Mouse (Mus musculus): ENCODE measurements at regions not wholly inside any gene's neighbourhood (a gene's known extent, or its start where the extent isn't known, plus 50 kb on each side); places are given as distances from the start of the nearest gene placed in this dataset.
"Not testable (repeated sequence)": the region's sequence is repeated elsewhere in the genome, so short reads cannot be mapped to it uniquely, and the experiment has no call there.

DNA sequence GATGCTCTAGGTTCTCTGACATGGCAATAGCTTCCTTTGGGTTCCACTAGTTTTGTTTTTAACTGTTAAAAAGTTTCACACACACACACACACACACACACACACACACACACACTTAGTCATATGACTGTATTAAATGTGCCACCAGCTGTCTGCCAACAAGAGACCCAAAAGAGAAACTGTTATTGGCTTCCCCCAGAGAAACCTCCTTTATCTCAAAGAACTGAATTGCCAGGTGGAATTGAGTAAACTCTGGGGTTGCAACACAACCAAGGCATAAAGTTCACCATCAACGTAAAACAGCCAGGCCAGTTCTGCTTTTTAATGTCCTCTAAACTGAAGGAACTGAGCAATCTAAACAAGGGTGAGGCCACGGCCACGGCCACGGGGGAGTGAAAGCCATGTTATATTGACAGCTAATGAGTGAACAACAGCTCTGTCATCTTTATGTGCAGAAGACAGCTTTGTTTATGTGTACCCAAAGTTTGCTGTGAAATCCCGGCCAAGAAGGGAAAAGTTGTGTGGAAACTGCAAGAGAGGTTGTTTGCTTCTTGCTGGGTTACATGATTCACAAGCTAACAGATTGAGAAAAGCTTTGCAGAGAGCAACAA is 69.3 kb downstream of the Btg1 start:
- DNase-seq (ENCODE audit: low read depth, low spot score): no peak

DNA sequence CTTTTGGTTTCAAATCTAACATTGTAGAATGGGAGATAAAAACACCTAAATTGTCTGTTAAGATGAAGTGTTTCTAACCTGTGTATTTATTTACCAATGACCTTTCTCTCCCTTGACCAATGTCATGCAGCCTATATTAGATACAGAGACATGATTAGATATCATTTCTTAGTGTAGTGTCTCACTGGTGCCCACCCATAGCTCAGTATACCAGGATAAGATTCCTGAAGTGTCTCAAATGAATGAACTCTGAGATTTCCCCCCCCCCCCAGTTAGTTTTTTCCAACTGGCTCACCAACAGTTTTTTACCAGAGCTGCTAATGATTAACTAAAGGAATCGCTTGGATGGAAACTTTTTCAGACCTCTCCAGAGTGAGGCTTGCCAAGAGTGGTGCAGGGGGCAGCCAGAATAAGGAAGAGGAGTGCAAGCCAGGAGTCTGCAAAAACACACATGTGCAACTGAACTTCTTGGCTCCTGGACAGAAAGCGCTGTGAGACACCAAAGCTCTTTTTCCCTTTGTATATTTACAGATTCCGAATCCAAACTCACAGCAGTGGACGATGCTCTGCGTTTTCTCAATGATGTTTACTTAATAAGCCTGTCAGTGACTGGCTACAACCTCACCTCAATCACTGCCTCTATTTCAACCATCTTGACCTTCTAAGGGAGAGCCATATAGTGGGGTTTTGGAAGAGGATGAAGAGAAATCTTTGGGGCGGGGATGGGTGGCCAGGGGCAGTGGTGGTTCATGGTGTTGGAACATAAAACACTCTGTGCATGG is 70.0 kb downstream of the Btg1 start:
- peak; percentile 31 for DNase-seq (ENCODE audit: low read depth, low spot score)

DNA sequence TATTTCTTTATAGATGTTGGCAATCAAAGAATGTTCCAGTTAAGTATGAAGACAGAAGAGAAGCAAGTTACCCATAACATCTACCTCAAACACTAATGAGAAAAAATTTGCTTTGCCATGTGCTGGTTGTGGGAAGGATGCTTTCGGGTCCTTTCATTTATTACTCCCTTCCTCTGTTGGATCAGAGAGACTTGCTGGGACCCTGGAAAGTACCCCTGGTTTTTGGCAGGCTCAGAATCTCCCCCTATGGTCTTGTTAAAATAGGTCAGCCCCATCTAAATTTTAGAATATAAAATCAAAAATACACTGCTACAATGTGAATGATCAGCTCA is 70.6 kb downstream of the Btg1 start:
- DNase-seq (ENCODE audit: low read depth, low spot score): no peak

DNA sequence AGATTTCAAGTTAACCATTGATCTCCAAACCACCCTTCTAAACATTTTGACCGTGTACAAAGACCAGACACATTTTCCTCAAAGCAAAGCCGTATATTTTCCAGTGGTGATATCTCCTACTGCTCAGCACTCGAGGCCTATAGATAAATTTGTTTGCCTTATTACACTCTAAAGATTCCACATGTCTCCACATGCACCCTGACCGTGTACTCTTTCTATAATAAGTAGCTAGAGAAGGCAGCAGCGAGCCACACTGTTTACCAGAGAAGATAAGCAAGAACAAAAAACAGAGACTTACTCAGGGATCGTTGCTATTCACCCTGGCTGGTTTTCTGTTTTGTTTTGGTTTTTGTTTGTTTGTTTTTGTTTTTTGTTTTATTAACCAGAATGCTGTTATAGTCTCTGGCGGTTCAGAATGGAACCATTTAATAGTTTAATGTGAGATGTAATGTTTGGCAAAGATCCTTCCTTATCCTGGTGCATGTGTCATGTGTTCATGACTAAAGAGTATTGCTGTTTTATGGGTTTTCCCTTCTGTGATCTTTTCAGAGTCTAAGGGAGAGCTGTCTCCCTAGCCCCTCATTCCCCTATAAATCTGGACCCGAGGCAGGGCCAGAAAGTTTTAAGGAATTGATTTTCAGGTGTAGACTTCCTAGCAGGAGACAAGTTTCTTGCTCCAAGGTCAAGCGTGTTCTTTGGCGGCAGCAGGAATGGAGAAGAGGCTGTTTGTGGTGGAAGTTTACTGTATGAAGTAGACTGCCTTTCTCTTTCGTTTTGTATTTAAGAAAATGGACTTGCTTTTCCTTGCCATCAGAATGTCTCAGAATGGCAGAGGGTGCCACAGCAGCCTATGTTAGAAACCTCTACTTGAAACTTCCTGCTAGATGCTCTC is 73.4 kb downstream of the Btg1 start:
- no peak for DNase-seq (ENCODE audit: low read depth, low spot score)

DNA sequence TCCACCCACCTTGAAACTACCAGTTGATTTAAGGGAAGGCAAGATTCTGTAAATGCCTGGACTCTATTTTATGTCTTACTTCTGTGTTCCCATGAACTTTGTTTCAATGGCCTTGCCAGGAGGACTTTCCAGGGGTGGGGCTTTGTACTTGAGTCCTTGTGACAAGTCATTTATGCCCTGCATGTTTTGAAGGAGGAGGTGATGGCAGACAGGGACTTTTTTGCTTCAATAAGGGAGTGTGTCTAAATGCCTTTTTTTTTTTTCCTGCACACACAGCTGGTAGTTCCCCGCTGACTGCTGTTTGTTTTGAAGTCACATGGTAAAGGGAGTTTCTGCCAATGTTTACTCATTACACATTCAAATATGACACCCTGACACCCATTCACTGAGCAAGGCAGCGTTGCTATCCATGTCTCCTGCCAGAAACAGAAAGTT is 74.1 kb downstream of the Btg1 start:
- peak; percentile 50 for DNase-seq (ENCODE audit: low read depth, low spot score)

DNA sequence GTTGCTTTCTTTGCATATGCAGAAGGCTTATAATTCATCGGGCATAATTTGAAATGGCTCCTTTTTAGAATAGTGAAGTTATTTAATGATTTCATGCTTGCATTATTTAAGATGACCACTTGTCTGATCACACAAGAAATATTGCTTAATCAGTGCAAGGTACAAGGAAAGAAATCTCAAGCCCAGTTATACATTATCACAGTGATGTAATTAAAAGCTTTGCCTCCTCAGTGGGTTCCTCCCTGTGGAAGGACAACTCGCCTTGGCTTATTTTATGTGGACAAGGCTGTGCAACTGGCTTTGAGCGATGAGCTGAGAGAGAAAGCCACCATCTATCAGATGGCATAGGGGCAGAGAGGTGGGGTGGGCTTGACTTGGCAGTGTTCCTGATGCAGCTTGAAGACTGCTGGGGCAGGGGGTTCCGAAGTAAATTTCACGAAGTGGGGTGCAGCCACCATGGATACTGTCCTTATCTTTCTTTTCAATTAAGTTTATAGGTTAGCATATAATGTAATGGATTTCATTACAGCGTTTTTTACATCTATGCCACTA is 74.6 kb downstream of the Btg1 start:
- DNase-seq (ENCODE audit: low read depth, low spot score): no peak

DNA sequence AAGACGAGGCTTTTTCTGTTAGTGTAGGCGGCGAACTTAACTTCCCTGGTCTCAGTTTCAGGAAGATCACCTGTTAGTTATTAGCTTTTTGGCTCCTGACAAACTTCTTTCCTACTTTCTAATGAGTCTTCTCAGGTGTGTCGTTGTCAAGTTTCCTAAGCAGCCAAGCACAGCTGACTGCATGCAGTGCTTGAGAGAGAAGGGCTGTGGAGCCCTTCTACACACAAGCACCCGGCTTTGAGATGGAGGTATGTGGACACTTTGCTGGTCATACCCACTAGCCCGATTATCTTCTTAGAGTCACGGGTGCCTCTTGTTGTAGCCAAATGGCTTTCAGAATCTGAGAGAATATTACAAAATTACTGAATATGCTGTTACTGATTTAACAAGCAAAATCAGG is 76.0 kb downstream of the Btg1 start:
- DNase-seq (ENCODE audit: low read depth, low spot score): no peak

DNA sequence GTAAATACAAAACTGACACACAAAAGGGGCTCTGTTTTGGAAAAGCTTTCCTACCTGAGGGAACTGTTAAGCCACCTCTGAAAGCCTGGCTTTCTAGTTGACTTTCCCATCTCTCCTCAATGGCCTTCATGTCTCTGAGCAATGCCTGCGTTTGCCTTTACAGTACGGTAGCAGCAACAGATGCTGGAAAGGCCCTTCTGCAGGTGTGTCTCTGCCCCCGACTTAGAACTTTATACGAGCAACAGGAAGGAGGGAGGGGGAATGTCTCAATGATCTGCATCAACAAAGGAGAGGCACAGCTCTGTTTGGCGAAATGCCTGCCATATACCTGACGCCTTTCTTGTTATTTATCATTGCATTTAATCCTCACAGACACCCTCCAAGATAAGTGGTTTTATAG is 77.0 kb downstream of the Btg1 start:
- DNase-seq (ENCODE audit: low read depth, low spot score): no peak

DNA sequence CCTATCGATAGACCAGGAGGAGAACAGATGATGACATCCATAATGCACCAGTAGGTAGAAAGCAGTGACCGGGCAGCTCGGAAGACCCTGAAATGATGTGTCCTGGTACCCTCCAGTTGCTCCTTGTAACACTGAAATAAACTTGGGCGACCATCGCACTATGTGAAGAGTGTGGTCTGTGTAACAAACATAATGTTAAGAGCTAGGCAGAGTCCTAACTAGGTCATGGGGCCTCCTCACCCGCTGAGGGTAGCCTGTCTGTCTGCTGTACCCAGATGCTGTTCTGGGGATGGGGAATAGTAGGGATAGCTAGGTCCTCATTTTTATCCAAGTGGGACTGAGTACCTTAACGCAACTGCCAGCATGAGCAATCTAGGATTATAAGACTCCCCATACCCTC is 79.8 kb downstream of the Btg1 start:
- no peak for DNase-seq (ENCODE audit: low read depth, low spot score)

DNA sequence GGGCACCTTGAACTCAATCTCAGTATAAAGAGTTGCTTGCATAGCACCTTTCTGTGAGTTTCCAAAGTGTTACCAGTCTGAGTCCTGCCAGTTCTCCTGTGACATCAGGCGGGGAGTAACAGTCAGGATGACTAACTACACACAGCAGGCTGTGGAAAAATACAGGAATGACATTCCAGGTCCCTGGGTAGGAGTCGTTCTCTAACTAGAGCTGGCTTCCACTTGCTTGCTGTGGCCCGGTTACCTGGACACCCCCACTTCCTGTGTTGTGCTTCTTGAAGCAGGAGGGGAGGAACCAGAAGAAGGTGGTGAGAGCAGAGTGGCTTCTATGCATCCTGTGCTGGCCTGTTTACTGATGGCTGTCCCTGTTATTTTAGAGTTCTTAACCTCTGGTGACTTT is 81.0 kb downstream of the Btg1 start:
- peak; percentile 75 for DNase-seq (ENCODE audit: low read depth, low spot score)

DNA sequence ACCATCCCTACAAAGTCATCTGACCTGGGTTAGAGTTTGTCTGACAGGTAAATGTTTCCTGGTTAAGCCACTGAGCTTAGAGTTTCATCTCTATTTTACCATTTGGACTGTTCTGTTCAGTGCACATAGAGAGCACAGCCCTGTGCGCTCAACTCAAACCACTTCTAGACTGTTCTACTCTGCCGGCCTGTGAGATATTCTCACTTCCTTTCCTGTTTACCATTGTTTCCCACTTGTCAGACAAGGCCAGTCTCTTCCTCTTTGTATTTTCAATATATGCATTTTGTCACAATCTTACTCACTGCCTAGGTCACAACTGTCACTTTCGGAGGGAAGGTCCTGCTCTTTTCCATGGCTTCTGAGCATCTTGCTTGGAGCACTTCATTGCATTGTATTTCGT is 89.8 kb downstream of the Btg1 start:
- no peak for DNase-seq (ENCODE audit: low read depth, low spot score)

DNA sequence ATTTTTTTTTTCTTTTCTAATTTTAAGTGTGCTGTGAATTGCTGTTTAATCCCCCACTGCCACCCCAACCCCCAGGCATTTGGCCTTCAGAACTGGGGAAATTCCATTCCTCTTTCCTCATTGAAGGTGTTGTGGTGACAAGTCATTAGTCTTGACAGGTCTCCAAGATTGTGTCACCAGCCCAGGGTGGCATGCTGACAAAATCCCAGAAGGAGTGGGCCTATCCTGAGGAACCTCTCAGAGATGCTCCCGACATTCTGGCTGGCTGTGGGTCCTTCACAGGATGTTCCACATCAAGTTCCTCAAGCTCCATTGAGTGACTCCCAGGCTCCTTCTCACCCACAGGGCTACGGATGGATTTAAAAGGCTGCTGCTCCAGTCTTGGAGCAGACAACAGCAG is 91.7 kb downstream of the Btg1 start:
- no peak for DNase-seq (ENCODE audit: low read depth, low spot score)

DNA sequence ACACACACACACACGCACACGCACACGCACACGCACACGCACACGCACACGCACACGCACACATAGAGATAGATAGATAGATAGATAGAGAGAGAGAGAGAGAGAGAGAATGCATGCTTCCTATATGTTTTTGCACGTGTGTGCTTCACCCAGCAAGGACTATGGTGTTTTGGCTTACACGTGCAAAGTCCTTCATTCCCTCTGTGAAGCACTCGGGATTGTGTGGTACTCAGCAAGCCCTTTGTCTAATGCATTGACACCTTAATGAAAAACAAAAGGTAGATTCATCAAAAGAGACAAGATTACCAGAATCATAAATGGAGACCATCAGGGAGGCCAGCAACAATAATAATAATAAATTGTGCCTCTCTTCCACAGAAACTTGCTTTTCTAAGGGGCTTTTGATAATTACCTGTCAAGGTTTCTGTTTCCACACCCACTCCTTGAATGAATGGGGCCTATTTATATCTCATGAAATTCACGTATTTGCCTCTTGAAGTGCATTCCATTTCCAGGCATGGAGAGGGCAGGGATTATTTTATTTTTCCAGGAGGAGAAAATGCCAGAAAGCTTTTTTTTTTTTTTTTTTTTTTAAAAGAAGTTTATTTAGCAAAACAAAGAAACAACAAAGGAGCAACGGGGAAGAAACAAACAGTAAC is 93.0 kb downstream of the Btg1 start:
- DNase-seq (ENCODE audit: low read depth, low spot score): no peak

DNA sequence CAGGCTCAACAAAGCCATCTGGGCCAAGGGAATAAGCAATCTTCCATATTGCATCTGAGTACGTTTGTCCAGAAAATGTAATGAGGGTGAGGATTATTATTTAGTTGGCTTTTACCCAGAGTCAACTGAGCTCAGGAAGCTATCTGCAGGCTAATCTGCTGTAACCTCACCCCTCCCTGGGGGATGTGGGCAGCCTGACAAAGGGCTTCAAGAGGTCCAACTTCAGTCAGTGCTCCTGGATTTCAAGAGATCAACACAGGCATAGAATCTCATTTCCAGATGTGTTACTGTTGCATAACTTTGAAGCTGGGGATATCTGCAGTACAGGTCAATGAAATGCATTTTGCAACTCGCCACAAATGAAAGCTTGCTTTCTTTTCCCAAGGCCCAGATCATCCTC is 95.2 kb downstream of the Btg1 start:
- DNase-seq (ENCODE audit: low read depth, low spot score): peak; percentile 20

DNA sequence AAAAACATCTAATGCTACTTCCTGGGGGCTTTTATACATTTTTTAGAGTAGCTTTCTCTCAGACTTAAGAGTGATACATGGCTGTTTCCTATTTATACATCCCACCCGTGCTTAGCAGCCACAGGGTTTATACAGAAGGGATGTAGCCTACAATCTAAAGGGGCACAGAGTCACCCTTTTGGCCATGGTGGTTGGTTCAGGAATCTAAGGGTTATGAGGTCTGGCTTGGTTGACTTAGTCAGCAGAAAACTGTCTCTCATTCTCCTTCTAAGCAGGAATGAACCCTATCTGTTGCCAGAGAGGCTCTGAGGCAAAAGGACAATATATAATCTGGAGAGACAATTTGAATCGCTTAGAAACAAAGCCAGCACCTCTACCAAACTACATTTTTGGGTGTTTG is 97.9 kb downstream of the Btg1 start:
- DNase-seq (ENCODE audit: low read depth, low spot score): no peak

DNA sequence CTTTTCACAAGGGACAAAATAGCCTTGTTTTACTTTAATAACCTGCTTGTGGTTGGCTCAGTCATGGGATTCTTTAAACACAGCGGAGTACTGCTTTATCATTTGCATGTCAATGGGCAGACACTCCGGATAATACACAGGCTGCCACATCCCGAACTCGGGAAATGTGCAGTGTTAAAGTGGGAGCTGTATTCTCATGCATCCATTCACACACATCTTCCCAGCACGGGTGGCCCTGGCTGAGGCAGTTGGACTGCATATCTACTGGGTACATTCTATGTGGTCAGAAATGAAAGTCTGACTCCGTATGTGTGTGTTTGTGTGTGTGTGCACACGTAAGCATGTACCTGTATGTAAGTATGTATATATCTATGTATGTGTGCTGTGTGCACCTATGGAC is 100.5 kb downstream of the Btg1 start:
- no peak for DNase-seq (ENCODE audit: low read depth, low spot score)

DNA sequence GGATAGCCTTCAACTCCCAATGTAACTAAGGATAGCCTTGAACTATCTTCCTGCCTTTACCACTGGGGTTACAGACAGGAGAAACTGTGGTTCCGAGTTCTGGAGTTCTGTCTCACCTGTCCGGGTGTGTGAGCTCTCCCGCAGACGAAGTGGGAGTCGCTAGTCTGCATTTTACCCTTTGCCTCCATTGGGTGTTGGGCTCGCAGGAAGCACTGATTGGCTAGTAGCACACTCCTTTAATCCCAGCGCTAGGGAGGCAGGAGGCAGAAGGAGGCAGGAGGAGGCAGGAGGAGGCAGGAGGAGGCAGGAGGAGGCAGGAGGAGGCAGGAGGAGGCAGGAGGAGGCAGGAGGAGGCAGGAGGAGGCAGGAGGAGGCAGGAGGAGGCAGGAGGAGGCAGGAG is 101.9 kb downstream of the Btg1 start:
- not testable (repeated sequence) for DNase-seq (ENCODE audit: low read depth, low spot score)

DNA sequence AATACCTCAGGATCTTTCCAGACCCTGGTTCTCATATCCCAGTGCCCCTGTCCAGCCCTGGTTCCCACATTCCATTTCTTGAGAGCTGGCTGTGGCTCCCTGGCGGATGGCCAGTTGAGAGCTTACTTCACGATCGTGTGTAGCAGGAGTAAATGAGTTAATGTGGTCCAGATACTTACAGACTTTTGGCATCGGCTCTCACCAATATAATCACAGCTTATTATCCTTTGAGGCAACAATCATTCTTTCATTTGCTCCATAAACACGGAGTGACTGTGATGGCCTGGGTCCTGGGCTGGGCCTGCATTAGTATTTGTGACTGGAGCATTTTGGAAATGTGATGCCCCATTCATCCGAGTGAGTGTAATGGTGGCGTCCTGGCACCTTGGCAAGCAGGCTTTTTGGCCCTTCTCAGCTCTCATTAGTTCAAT is 103.5 kb downstream of the Btg1 start:
- DNase-seq (ENCODE audit: low read depth, low spot score): no peak

DNA sequence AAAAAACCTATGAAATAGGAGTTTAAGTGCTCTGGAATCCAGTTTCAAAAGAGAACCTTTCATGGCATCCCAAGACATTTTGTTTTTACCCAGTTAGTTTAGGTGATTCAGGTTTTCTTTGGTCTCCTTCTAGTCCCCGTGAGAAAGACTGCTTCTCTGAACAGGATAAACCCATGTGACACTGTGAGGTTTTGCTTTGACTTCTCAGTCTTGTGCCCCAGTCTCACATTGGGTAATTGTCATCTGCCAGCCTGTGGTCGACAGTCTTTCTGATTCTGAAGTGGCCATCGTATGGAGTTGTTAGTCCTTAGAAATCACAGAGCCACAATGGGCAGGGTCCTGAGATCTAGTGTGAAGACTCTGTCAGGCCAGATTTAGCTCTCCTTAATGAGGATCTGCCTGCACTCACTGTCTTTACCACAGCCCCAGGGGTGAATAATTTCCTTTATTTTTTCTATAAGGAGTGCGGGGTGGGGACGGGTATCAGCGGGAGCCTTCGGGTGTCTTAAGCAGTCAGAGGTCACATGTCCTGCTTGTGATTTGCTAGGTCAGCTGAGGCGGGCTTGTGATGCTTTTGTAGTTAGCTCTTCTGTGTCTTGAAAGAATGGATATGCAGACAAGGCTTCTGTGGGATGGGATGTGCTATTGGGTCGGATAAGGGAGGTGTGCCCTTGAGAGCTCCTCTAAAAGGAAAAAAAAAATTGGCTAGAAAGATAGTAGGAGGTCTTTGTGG is 104.3 kb downstream of the Btg1 start:
- DNase-seq (ENCODE audit: low read depth, low spot score): no peak

DNA sequence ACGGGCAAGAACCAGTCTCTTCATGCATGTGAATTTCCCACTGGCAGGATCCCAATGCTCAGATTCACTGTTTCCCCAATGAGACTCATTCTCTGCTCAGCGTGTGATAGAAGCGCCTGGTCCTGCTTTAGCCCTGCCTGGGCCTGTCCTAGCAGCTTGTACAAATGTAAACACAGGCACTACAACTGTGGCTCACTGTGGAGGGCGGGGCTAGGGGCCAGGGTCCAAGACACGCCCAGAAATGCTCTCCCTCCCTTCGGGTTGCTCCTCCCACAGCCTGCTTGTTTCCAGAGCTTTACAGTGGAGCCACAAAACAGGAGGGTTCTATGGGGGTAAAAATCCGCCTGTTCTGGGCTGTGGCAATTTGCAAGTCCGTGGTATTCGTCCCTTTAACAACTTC is 105.7 kb downstream of the Btg1 start:
- DNase-seq (ENCODE audit: low read depth, low spot score): peak; percentile 46

DNA sequence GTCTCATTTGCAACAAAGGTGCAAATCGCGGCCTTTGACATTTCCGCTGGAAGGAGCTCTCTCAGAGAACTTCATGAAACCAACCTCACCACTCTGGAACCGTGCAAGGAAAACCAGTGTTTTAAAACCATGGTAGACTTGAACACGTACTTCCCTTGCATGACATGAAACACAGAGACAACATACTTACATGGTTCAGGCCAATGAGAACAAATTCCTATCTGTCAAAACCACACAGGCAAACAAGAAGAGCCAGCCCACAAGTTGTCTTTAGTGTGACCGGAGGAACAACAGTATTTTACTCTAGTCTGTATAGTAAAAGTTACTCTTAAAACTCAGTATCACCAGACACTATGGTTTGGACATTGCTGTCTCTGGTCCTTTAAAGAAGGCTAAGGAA is 106.3 kb downstream of the Btg1 start:
- DNase-seq (ENCODE audit: low read depth, low spot score): no peak
